Mouse (Mus musculus) lung, postnatal 0 days (tissue): ENCODE measurements around the gene Sept12. TPM values are rescaled to one million over a fixed set of nuclear protein-coding genes. Genes with fewer than 3 reads are reported as not detected.

Source experiments
- ATAC-seq: fragments of 200-750 bp; cut with Nextera tagmentation; 2 replicates; pipeline ENCODE4 v1.8.0; 2017; ENCODE audit warnings: moderate library complexity
- DNase-seq: peaks from one replicate; pipeline ENCODE4 v3.0.0-alpha.2; 2016; ENCODE audit warnings: low spot score
- H3K27ac ChIP-seq: fragments of 300-500 bp; sonication (generic); 2 replicates; pipeline ENCODE4 v1.5.1; 2014; ENCODE audit warnings: antibody characterized with exemption, mild to moderate bottlenecking, low read length, mixed read lengths
- H3K27me3 ChIP-seq: fragments of 300-500 bp; sonication (generic); replicated peaks from 2 replicates; pipeline ENCODE4 v1.6.1; 2014; ENCODE audit warnings: low read length, mixed read lengths; ENCODE audit not compliant: insufficient read depth
- H3K36me3 ChIP-seq: fragments of 300-500 bp; sonication (generic); 2 replicates; pipeline ENCODE4 v1.6.1; 2014; ENCODE audit warnings: low read length, mixed read lengths; ENCODE audit not compliant: insufficient read depth
- H3K4me1 ChIP-seq: fragments of 300-500 bp; sonication (generic); 2 replicates; pipeline ENCODE4 v1.6.1; 2014; ENCODE audit warnings: antibody characterized with exemption, low read depth, low read length, mixed read lengths; ENCODE audit not compliant: insufficient read depth
- H3K4me2 ChIP-seq: fragments of 300-500 bp; sonication (generic); replicated peaks from 2 replicates; pipeline ENCODE4 v1.6.1; 2014; ENCODE audit warnings: low read depth, mild to moderate bottlenecking, low read length, moderate library complexity, mixed read lengths
- H3K4me3 ChIP-seq: fragments of 300-500 bp; sonication (generic); 2 replicates; pipeline ENCODE4 v1.5.1; 2014; ENCODE audit warnings: low read depth, low read length
- H3K9ac ChIP-seq: fragments of 300-500 bp; sonication (generic); replicated peaks from 2 replicates; pipeline ENCODE4 v1.6.1; 2014; ENCODE audit warnings: low read depth, mild to moderate bottlenecking
- H3K9me3 ChIP-seq: fragments of 300-500 bp; sonication (generic); 2 replicates; pipeline ENCODE4 v1.6.1; 2016; ENCODE audit warnings: low read length, mixed read lengths
- CTCF ChIP-seq: IDR thresholded peaks from 2 replicates; pipeline ENCODE4 v1.5.1; 2016; ENCODE audit warnings: antibody characterized with exemption, mild to moderate bottlenecking
- EP300 ChIP-seq: IDR thresholded peaks from 2 replicates; pipeline ENCODE4 v1.6.1; 2016; ENCODE audit warnings: antibody characterized with exemption, mild to moderate bottlenecking, control low read depth
- WGBS: fragments of 180-500 bp; shearing (Covaris S2); extraction: QIAGEN DNeasy Blood & Tissue Kit; methylation state at CpG from one replicate; pipeline ENCODE4 v1.1.7; 2014; 5-methylcytosine and 5-hydroxymethylcytosine counted together
- polyA plus RNA-seq: library from polyadenylated mRNA; unstranded; fragments of >200 nt; fragmentation: Nextera tagmentation; extraction: Ambion mirVana; gene quantifications from 2 replicates; pipeline ENCODE4 v1.2.1, GENCODE M21; 2015

Gene Sept12
- 0.14 and 0.27 TPM in 2 replicates for polyA plus RNA-seq

DNA sequence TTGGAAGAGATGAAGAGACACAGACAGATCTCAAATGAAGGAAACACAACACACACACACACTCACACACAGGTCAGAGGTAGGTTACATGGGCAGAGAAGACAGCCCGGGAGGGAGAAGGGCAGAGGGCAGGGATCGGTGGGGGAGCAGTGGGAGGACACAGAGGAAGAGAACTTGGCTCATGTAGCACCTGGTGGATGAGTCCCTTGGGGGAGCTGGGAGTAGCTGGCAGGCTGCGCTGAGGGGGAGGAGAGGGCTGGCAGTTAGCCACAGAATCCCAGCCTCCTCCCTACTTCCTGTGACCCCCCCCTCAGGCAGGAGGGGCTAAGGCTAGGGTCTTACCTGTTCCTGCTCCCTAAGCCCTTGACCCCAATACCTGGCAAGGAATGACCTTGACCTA, at the start of gene Sept12:
TSS of gene Sept12 (minus strand) at position 300 of the 400 bp plus-strand sequence.
- H3K4me3 ChIP-seq = no peak within 1 kb of the TSS
- no peak within 1 kb of the TSS for H3K27ac ChIP-seq
- H3K27me3 ChIP-seq = no peaks in the 10 kb centered on the region
- ATAC-seq = no peak
- no peak for DNase-seq
- H3K9me3 ChIP-seq = no peaks in the 10 kb centered on the region
- no peak within 1 kb of the TSS for H3K9ac ChIP-seq
- H3K36me3 ChIP-seq = no peaks in the 10 kb centered on the region
- WGBS = 23% methylated on average over 3 of the region's 3 CpGs
- no peak for TF ChIP-seq EP300
- no peak for TF ChIP-seq CTCF
- no peaks in the 10 kb centered on the region for H3K4me1 ChIP-seq
- no peak within 1 kb of the TSS for H3K4me2 ChIP-seq

DNA sequence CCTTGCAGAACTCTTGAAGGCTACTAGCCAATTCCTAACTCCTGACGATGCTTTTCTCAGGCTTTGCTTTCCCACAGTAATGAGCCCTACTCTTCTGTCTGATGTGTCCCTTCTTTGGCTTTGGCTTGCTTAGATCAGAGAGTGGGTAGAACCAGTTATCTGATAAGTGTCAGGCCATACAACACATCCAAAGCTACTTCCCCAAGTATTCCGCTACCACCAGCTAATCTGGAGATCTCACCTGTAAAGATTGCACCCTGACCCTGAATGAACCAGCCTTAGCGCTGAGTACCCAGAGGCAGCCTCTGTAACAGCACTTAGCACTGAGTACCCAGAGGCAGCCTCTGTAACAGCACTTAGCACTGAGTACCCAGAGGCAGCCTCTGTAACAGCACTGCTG, 47.7 kb upstream of the Sept12 start:
- 86% methylated on average over 3 of the region's 3 CpGs for WGBS
- H3K36me3 ChIP-seq = peaks cover 26% of the 10 kb centered on the region
- TF ChIP-seq CTCF (no peak), EP300 (no peak)

GRCm38 (mm10) chr16:5036649-5037234, 39.1 kb upstream of the Sept12 start:
- Histone ChIP-seq H3K36me3 (peaks cover 59% of the 10 kb centered on the region), H3K9me3 (no peaks in the 10 kb centered on the region), H3K27ac (no peak overlapping the region), H3K4me1 (no peaks in the 10 kb centered on the region), H3K9ac (no peak overlapping the region), H3K4me2 (no peak overlapping the region), H3K4me3 (no peak overlapping the region), H3K27me3 (no peaks in the 10 kb centered on the region)
- WGBS = 74% methylated on average over 5 of the region's 5 CpGs
- DNase-seq (peak; percentile 25), ATAC-seq (no peak; the same call in 1 of the 2 replicates)
- TF ChIP-seq CTCF (no peak), EP300 (no peak)

More for the DNA sequence above, 47.7 kb upstream of the Sept12 start:
- Histone ChIP-seq H3K27ac (no peak overlapping the region), H3K9ac (no peak overlapping the region), H3K4me1 (peaks cover 4% of the 10 kb centered on the region; the same call in 1 of the 2 replicates), H3K4me2 (no peak overlapping the region), H3K4me3 (no peak overlapping the region), H3K9me3 (no peaks in the 10 kb centered on the region), H3K27me3 (no peaks in the 10 kb centered on the region)
- DNase-seq (no peak), ATAC-seq (no peak)

- Histone ChIP-seq H3K27ac (no peak overlapping the region), H3K27me3 (no peaks in the 10 kb centered on the region), H3K36me3 (peaks cover 63% of the 10 kb centered on the region; the same call in 1 of the 2 replicates), H3K4me1 (no peaks in the 10 kb centered on the region), H3K9ac (no peak overlapping the region), H3K4me3 (no peak overlapping the region), H3K9me3 (no peaks in the 10 kb centered on the region), H3K4me2 (no peak overlapping the region)
- DNase-seq (no peak), ATAC-seq (no peak)
- 92% methylated on average over 3 of the region's 3 CpGs for WGBS
- TF ChIP-seq EP300 = no peak
- TF ChIP-seq CTCF = no peak
These were observed 37.9 kb upstream of the Sept12 start for GRCm38 (mm10) chr16:5035591-5035990.

DNA sequence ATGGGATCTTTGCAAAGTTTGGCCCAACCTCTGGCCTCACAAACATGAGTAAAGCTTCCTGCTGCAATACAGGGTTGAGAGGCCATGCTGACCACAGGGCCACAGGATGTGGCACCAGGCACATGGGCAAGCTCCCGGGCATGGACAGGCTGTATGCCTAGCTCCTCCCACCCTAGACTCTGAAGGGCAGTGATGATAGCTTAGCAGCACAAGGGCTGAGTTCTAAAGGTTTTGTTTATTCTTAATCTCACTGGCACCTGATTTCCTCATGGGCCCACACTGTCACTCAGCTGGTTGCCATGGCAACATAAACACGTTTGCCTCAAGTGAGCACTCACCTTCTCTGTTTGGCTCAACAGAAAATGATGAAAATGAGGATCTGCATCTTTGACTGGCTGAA, 32.2 kb upstream of the Sept12 start:
- TF ChIP-seq EP300 (no peak), CTCF (no peak)
- no peaks in the 10 kb centered on the region for H3K9me3 ChIP-seq
- no peaks in the 10 kb centered on the region for H3K4me1 ChIP-seq
- H3K9ac ChIP-seq = no peak overlapping the region
- peak; percentile 91 for ATAC-seq
- H3K27ac ChIP-seq = no peak overlapping the region
- peaks cover 72% of the 10 kb centered on the region for H3K36me3 ChIP-seq
- no peaks in the 10 kb centered on the region for H3K27me3 ChIP-seq
- WGBS = 35% methylated on average over 2 of the region's 2 CpGs
- H3K4me3 ChIP-seq = no peak overlapping the region
- peak; percentile 76 for DNase-seq
- H3K4me2 ChIP-seq = no peak overlapping the region

- no peak overlapping the region for H3K4me2 ChIP-seq
- DNase-seq (no peak), ATAC-seq (no peak)
- H3K27me3 ChIP-seq = no peaks in the 10 kb centered on the region
- H3K9ac ChIP-seq = no peak overlapping the region
- WGBS = 95% methylated on average over 3 of the region's 3 CpGs
- H3K36me3 ChIP-seq = peaks cover 56% of the 10 kb centered on the region
- no peak overlapping the region for H3K27ac ChIP-seq
- H3K4me3 ChIP-seq = no peak overlapping the region
- TF ChIP-seq CTCF (no peak), EP300 (no peak)
- H3K9me3 ChIP-seq = no peaks in the 10 kb centered on the region
- H3K4me1 ChIP-seq = no peaks in the 10 kb centered on the region
These were observed 26.4 kb upstream of the Sept12 start for GRCm38 (mm10) chr16:5024021-5024420.
